Mouse (Mus musculus): Measurements from ENCODE around the gene Etfrf1. TPM values are rescaled to one million over a fixed set of nuclear protein-coding genes. Genes with fewer than 3 reads are reported as not detected.

The Etfrf1 gene
- total and polyA plus RNA-seq, 3 experiments: 1.5 to 47.8 (median 25.6) TPM

DNA sequence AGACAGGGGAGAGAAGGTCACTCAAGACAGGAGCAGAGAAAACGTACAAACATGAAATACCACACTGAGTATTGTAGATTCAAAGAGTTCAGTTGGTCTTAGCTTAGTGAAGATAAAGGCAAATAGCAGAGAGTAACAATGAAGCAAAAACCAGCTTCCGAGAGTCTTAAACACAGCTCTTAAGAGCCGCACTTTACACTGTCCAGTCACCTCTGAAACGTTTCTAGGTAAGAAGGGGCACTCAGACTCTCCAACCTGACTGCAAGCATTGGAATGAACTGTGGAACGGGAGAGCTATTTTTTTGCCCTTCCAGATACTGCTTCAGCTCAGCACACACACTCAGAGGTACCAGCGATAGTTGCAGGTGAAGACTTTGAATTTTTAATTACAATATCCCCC lies 29.4 kb downstream of the Etfrf1 start:
- H3K4me1 ChIP-seq (ENCODE audit: insufficient read depth, low read depth, low read length): no peaks in the 10 kb centered on the region; the same call in 1 of the 2 replicates
- H3K27me3 ChIP-seq (ENCODE audit: insufficient read depth, low read length): no peaks in the 10 kb centered on the region
- H3K36me3 ChIP-seq (replicated peaks): peaks cover 62% of the 10 kb centered on the region
- DNase-seq (ENCODE audit: low spot score) (no peak), ATAC-seq (ENCODE audit: extremely low read depth, insufficient number of reproducible peaks, low FRiP score, poor library complexity, severe bottlenecking) (no peak)
- TF ChIP-seq POLR2AphosphoS5 (IDR thresholded peaks at IDR 0.05; ENCODE audit: insufficient replicate concordance, low read depth, low read length): no peak
- TF ChIP-seq GATA1 (IDR thresholded peaks at IDR 0.05; ENCODE audit: borderline replicate concordance, low read length): no peak
- no peak for TF ChIP-seq CTCF (IDR thresholded peaks at IDR 0.05; ENCODE audit: low read depth, low read length)
- TF ChIP-seq GATA2 (IDR thresholded peaks at IDR 0.05; ENCODE audit: borderline replicate concordance, low read depth, low read length): no peak
- TF ChIP-seq TAL1 (conservative IDR thresholded peaks at IDR 0.05; ENCODE audit: low read depth, low read length): no peak
- no peak overlapping the region for H3K4me3 ChIP-seq (ENCODE audit: low read depth, low read length)
- no peaks in the 10 kb centered on the region for H3K9me3 ChIP-seq (replicated peaks)

DNA sequence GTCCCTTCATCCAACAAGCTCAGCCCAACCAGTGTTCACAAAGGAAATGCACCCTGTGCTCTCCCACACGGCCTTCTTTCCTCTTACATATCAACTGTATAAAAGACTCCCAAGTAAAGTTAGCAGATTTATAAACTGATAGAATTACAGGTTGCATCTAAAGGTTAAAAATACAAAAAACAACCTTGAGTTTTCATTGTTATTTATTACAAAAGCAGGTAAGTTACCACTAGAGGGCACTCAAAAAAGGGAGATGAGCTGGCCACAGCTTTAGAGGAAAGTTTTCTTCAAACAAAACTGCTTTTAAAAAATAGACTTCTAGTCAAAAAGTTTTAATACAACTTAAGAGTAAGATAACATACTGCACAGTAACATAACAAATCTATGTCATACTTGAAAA lies 31.6 kb downstream of the Etfrf1 start:
- Histone ChIP-seq H3K4me3 (ENCODE audit: low read depth, low read length) (no peak overlapping the region), H3K4me1 (ENCODE audit: insufficient read depth, low read depth, low read length) (peaks cover 4% of the 10 kb centered on the region; the same call in 1 of the 2 replicates), H3K36me3 (replicated peaks) (peaks cover 55% of the 10 kb centered on the region), H3K9me3 (replicated peaks) (no peaks in the 10 kb centered on the region), H3K27me3 (ENCODE audit: insufficient read depth, low read length) (no peaks in the 10 kb centered on the region)
- TF ChIP-seq TAL1 (conservative IDR thresholded peaks at IDR 0.05; ENCODE audit: low read depth, low read length) (no peak), GATA1 (IDR thresholded peaks at IDR 0.05; ENCODE audit: borderline replicate concordance, low read length) (no peak), GATA2 (IDR thresholded peaks at IDR 0.05; ENCODE audit: borderline replicate concordance, low read depth, low read length) (no peak), POLR2AphosphoS5 (IDR thresholded peaks at IDR 0.05; ENCODE audit: insufficient replicate concordance, low read depth, low read length) (no peak), CTCF (IDR thresholded peaks at IDR 0.05; ENCODE audit: low read depth, low read length) (no peak)
- no peak for DNase-seq (ENCODE audit: low spot score)
- no peak for ATAC-seq (ENCODE audit: extremely low read depth, insufficient number of reproducible peaks, low FRiP score, poor library complexity, severe bottlenecking)

DNA sequence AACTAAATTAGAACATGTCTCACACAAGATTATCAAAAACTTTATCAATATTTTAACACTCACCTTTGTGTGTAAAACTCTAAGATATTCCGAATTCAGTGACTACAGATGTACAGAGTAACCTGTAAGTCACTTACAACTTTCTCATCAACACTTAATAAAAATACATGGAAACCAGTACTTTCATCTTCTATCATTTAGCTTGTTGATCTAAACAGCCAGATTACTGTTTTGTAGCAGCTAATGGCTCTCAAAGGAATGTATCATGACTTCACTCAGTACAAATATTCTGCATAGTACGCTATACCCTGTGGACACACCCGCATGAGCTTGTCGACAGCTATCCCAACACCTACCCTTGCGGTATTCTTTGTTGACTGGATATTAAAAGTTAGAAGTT lies 35.9 kb downstream of the Etfrf1 start:
- DNase-seq (ENCODE audit: low spot score) (no peak), ATAC-seq (ENCODE audit: extremely low read depth, insufficient number of reproducible peaks, low FRiP score, poor library complexity, severe bottlenecking) (no peak)
- Histone ChIP-seq H3K9me3 (replicated peaks) (no peaks in the 10 kb centered on the region), H3K4me1 (ENCODE audit: insufficient read depth, low read depth, low read length) (peaks cover 21% of the 10 kb centered on the region), H3K36me3 (replicated peaks) (peaks cover 29% of the 10 kb centered on the region), H3K4me3 (ENCODE audit: low read depth, low read length) (no peak overlapping the region), H3K27me3 (ENCODE audit: insufficient read depth, low read length) (no peaks in the 10 kb centered on the region)
- TF ChIP-seq CTCF (IDR thresholded peaks at IDR 0.05; ENCODE audit: low read depth, low read length): no peak
- no peak for TF ChIP-seq TAL1 (conservative IDR thresholded peaks at IDR 0.05; ENCODE audit: low read depth, low read length)
- no peak for TF ChIP-seq GATA1 (IDR thresholded peaks at IDR 0.05; ENCODE audit: borderline replicate concordance, low read length)
- no peak for TF ChIP-seq GATA2 (IDR thresholded peaks at IDR 0.05; ENCODE audit: borderline replicate concordance, low read depth, low read length)

DNA sequence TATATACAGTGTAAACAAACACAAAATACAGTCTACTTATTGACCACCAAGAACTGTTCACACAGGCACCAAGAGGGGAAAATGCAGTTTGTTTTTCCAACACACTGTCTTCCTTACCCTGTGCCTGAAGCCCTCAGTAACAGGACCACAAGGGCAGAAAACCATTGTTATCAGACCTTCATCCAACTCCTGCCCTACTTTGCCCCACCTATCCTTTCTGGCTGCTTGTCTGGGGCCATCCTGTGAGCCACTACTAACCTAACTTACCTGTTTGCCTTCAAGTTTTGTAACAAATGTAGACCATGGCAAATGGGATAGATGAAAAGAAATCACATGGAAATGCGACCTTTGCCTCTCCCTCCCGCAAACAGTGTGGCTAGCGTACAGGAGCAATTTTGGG lies 37.0 kb downstream of the Etfrf1 start:
- TF ChIP-seq GATA1 (IDR thresholded peaks at IDR 0.05; ENCODE audit: borderline replicate concordance, low read length) (no peak), TAL1 (conservative IDR thresholded peaks at IDR 0.05; ENCODE audit: low read depth, low read length) (no peak)
- DNase-seq (ENCODE audit: low spot score) (no peak), ATAC-seq (ENCODE audit: extremely low read depth, insufficient number of reproducible peaks, low FRiP score, poor library complexity, severe bottlenecking) (no peak)
- H3K4me1 ChIP-seq (ENCODE audit: insufficient read depth, low read depth, low read length): peaks cover 21% of the 10 kb centered on the region
- H3K36me3 ChIP-seq (replicated peaks): peaks cover 29% of the 10 kb centered on the region
- H3K27me3 ChIP-seq (ENCODE audit: insufficient read depth, low read length): peaks cover 6% of the 10 kb centered on the region; the same call in 1 of the 2 replicates
- no peak overlapping the region for H3K4me3 ChIP-seq (ENCODE audit: low read depth, low read length)
- H3K9me3 ChIP-seq (replicated peaks): no peaks in the 10 kb centered on the region

DNA sequence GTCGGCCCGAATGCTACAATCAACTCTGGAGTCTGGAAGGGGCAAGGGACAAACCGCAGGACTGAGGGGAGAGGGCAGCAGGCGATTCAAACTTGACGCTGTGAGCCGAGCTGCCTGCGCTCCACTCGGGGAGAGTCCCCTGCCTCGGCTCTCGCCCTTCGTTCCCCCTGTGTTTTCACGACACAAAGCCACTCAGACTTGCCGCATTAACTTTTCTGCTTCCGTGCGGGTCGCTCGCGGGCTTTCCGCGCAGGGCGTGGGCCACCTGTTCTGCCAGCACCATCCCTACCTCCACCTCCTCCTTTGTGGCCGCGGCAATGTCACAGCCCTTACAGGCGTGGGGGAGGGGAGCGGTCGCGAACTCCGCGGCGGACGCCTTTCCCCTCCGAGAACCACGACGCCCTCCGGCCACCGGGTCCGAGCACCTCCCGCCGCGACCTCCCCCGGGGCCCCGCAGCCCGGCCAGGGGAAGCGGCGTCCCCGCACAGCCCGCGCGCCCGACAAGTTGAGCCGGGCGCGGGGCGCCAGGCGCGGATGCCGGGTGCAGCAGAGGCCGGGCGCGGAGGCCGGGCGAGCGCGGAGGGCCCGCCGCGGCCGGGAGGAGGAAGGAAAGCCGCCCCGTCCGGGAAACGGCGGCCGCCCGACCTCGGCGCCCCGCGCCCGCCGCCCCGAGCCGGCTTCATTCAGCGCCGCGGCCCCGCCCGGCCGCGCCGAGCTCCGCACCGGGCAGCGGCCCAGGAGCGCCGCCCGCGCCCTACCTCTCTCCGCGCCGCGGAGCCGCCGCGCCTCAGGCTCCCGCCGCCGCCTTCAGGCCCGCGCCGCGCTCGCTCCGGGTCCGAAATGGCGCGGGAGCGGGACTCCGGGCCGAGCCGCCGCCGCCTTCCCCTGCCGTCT lies 38.6 kb downstream of the Etfrf1 start:
- Histone ChIP-seq H3K4me1 (ENCODE audit: insufficient read depth, low read depth, low read length) (peaks cover 21% of the 10 kb centered on the region), H3K36me3 (replicated peaks) (peaks cover 18% of the 10 kb centered on the region), H3K9me3 (replicated peaks) (no peaks in the 10 kb centered on the region), H3K4me3 (ENCODE audit: low read depth, low read length) (peak overlapping the region; percentile 91), H3K27me3 (ENCODE audit: insufficient read depth, low read length) (peaks cover 6% of the 10 kb centered on the region; the same call in 1 of the 2 replicates)
- DNase-seq (ENCODE audit: low spot score) (peak; percentile 20), ATAC-seq (ENCODE audit: extremely low read depth, insufficient number of reproducible peaks, low FRiP score, poor library complexity, severe bottlenecking) (peak; percentile 38)
- TF ChIP-seq CTCF (IDR thresholded peaks at IDR 0.05; ENCODE audit: low read depth, low read length) (no peak), POLR2AphosphoS5 (IDR thresholded peaks at IDR 0.05; ENCODE audit: insufficient replicate concordance, low read depth, low read length) (no peak), GATA2 (IDR thresholded peaks at IDR 0.05; ENCODE audit: borderline replicate concordance, low read depth, low read length) (no peak), GATA1 (IDR thresholded peaks at IDR 0.05; ENCODE audit: borderline replicate concordance, low read length) (no peak)

DNA sequence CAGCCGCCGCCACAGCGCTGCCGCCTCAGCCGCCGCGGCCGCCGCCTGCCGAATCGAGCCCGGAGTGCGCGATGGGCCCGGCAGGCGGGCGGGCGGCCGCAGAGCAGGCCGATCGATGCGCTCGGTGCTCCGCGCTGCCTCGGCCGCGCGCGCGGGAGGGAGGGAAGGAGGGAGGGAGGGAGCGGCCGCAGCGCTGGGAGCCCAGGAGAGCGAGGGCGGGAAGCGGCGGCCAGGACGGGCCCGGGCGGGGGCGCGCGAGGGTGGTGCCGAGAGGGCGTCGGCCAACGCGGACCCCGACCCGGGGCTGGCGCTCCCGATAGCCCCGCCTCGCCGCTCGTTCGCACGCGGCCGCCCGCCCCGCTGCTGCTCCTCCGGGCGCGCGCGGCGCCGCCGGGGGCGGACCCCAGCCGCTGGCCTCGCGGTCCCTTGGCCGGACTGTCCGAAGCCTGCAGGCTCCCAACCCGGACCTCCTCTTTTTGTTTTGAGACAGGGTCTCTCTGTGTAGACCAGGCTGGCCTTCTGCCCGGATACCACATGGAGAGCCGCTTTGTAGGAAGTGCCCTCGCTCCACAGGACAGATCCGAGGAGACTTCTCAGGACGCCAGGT lies 39.4 kb downstream of the Etfrf1 start, which contains the start of gene Kras:
TSS of gene Kras (minus strand) at position 55 of the 607 bp plus-strand sequence.
- H3K27me3 ChIP-seq (ENCODE audit: insufficient read depth, low read length): peaks cover 6% of the 10 kb centered on the region; the same call in 1 of the 2 replicates
- peak; percentile 72 for ATAC-seq (ENCODE audit: extremely low read depth, insufficient number of reproducible peaks, low FRiP score, poor library complexity, severe bottlenecking)

More for the DNA sequence above, 39.4 kb downstream of the Etfrf1 start, which contains the start of gene Kras:
- Histone ChIP-seq H3K9me3 (replicated peaks) (no peaks in the 10 kb centered on the region), H3K4me1 (ENCODE audit: insufficient read depth, low read depth, low read length) (peaks cover 21% of the 10 kb centered on the region), H3K36me3 (replicated peaks) (peaks cover 11% of the 10 kb centered on the region), H3K4me3 (ENCODE audit: low read depth, low read length) (peak within 1 kb of the TSS; percentile 91)
- peak; percentile 65 for DNase-seq (ENCODE audit: low spot score)
- no peak for TF ChIP-seq POLR2AphosphoS5 (IDR thresholded peaks at IDR 0.05; ENCODE audit: insufficient replicate concordance, low read depth, low read length)
- TF ChIP-seq GATA1 (IDR thresholded peaks at IDR 0.05; ENCODE audit: borderline replicate concordance, low read length): no peak
- TF ChIP-seq CTCF (IDR thresholded peaks at IDR 0.05; ENCODE audit: low read depth, low read length): no peak
- no peak for TF ChIP-seq GATA2 (IDR thresholded peaks at IDR 0.05; ENCODE audit: borderline replicate concordance, low read depth, low read length)
- no peak for TF ChIP-seq TAL1 (conservative IDR thresholded peaks at IDR 0.05; ENCODE audit: low read depth, low read length)

All from G1E (cell line).